Mouse (Mus musculus) bone marrow macrophage, adult 2 months (primary cell): ENCODE data around the gene Adm2.

Source experiments
- CTCF ChIP-seq: IDR thresholded peaks from 2 replicates; pipeline ENCODE4 v1.5.1; 2012; ENCODE audit warnings: low read depth, mild to moderate bottlenecking, low read length, moderate library complexity
- POLR2A ChIP-seq: IDR thresholded peaks from 2 replicates; pipeline ENCODE4 v1.6.1; 2012; ENCODE audit warnings: mild to moderate bottlenecking, low read depth, low read length, borderline replicate concordance

DNA sequence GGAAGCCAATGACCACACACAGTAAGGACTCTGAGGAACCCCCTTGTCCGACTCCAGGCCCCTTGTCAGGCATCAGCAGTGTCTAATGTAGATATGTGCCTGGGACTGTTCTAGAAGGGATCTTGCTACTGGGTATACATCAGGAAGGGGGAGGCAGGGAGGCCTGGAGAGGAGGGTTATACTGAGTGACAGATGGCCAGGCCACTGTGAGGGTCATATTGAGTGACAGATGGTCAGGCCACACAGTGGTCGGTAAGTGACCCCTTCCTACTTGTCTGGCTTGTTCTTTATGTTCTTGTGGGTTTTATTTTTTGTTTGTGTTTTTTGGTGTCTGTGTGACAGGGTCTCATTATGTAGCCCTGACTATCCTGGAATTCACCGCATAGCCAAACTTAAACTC lies 47.0 kb upstream of the Adm2 start:
- TF ChIP-seq CTCF (no peak), POLR2A (no peak)
